Mouse (Mus musculus): ENCODE measurements around the gene Tmod2.
"Not testable (repeated sequence)": the region's sequence is repeated elsewhere in the genome, so short reads cannot be mapped to it uniquely, and the experiment has no call there.

Gene Tmod2

GRCm38 (mm10) chr9:75553719-75554118 lies 57.4 kb downstream of the Tmod2 start:
- in situ Hi-C loops (cut with MboI, MseI) = no loop called here

- in situ Hi-C loops (cut with MboI, MseI) = no loop called here
These were observed 59.8 kb downstream of the Tmod2 start for GRCm38 (mm10) chr9:75551342-75551741.

- in situ Hi-C loops (cut with MboI, MseI) = no loop called here
These were observed 62.1 kb downstream of the Tmod2 start for GRCm38 (mm10) chr9:75549010-75549409.

- in situ Hi-C loops (cut with MboI, MseI) = no loop called here
These were observed 64.1 kb downstream of the Tmod2 start for GRCm38 (mm10) chr9:75546885-75547553.

- in situ Hi-C loops (cut with MboI, MseI) = no loop called here
These were observed 65.6 kb downstream of the Tmod2 start for GRCm38 (mm10) chr9:75545514-75545913.

- in situ Hi-C loops (cut with MboI, MseI) = no loop called here
These were observed 69.6 kb downstream of the Tmod2 start for GRCm38 (mm10) chr9:75541497-75541896.

- in situ Hi-C loops (cut with MboI, MseI) = no loop called here
These were observed 74.7 kb downstream of the Tmod2 start for GRCm38 (mm10) chr9:75536422-75536821.

GRCm38 (mm10) chr9:75534431-75534962 lies 76.6 kb downstream of the Tmod2 start:
- in situ Hi-C loops (cut with MboI, MseI) = no loop called here

GRCm38 (mm10) chr9:75532989-75533388 lies 78.1 kb downstream of the Tmod2 start:
- in situ Hi-C loops (cut with MboI, MseI) = not testable (repeated sequence)

GRCm38 (mm10) chr9:75532461-75532860 lies 78.7 kb downstream of the Tmod2 start:
- in situ Hi-C loops (cut with MboI, MseI) = no loop called here

GRCm38 (mm10) chr9:75529358-75529757 lies 81.8 kb downstream of the Tmod2 start:
- in situ Hi-C loops (cut with MboI, MseI) = no loop called here

GRCm38 (mm10) chr9:75528096-75528495 lies 83.0 kb downstream of the Tmod2 start:
- in situ Hi-C loops (cut with MboI, MseI) = no loop called here

- in situ Hi-C loops (cut with MboI, MseI) = no loop called here
These were observed 83.6 kb downstream of the Tmod2 start for GRCm38 (mm10) chr9:75527368-75528059.

- in situ Hi-C loops (cut with MboI, MseI) = loop anchor here (5.0 to 25.0 kb wide), 2 partner anchors 54 to 714 kb away; no protein-coding TSS in a partner anchor
These were observed 87.5 kb downstream of the Tmod2 start for GRCm38 (mm10) chr9:75523646-75524045.

GRCm38 (mm10) chr9:75522217-75522616 lies 88.9 kb downstream of the Tmod2 start:
- in situ Hi-C loops (cut with MboI, MseI) = loop anchor here (5.0 to 25.0 kb wide), 2 partner anchors 55 to 715 kb away; no protein-coding TSS in a partner anchor

GRCm38 (mm10) chr9:75521788-75522187 lies 89.3 kb downstream of the Tmod2 start:
- in situ Hi-C loops (cut with MboI, MseI) = loop anchor here (5.0 to 25.0 kb wide), 2 partner anchors 56 to 716 kb away; no protein-coding TSS in a partner anchor

- in situ Hi-C loops (cut with MboI, MseI) = loop anchor here (5.0 to 25.0 kb wide), 2 partner anchors 56 to 716 kb away; no protein-coding TSS in a partner anchor
These were observed 90.2 kb downstream of the Tmod2 start for GRCm38 (mm10) chr9:75520940-75521339.

GRCm38 (mm10) chr9:75517751-75518150 lies 93.4 kb downstream of the Tmod2 start:
- in situ Hi-C loops (cut with MboI, MseI) = loop anchor here (25.0 kb wide), 1 partner anchor 720 kb away; no protein-coding TSS in a partner anchor

All from regulatory T cell (primary cell).